Mouse (Mus musculus) lung, embryonic 16.5 days (tissue): ENCODE measurements around the gene Fuca1. TPM values are rescaled to one million over a fixed set of nuclear protein-coding genes. Genes with fewer than 3 reads are reported as not detected.
A peak's percentile ranks its signal among the peaks of the same experiment; 100 is the strongest.

Source experiments
- ATAC-seq: fragments of 200-750 bp; cut with Nextera tagmentation; 2 replicates; pipeline ENCODE4 v1.8.0; 2017; ENCODE audit warnings: low read depth, mild to moderate bottlenecking, moderate library complexity
- H3K27ac ChIP-seq: fragments of 300-500 bp; sonication (generic); 2 replicates; pipeline ENCODE4 v1.5.1; 2014; ENCODE audit warnings: mild to moderate bottlenecking, control low read depth, low read length
- H3K27me3 ChIP-seq: fragments of 300-500 bp; sonication (generic); 2 replicates; pipeline ENCODE4 v1.6.1; 2014; ENCODE audit warnings: low read depth, low read length, mixed read lengths; ENCODE audit not compliant: control insufficient read depth, insufficient read depth
- H3K36me3 ChIP-seq: fragments of 300-500 bp; sonication (generic); 2 replicates; pipeline ENCODE4 v1.6.1; 2014; ENCODE audit warnings: low read length; ENCODE audit not compliant: control insufficient read depth, insufficient read depth
- H3K4me1 ChIP-seq: fragments of 300-500 bp; sonication (generic); replicated peaks from 2 replicates; pipeline ENCODE4 v1.6.1; 2014; ENCODE audit warnings: low read length, mixed read lengths; ENCODE audit not compliant: control insufficient read depth, insufficient read depth
- H3K4me2 ChIP-seq: fragments of 300-500 bp; sonication (generic); 2 replicates; pipeline ENCODE4 v1.6.1; 2014; ENCODE audit warnings: low read depth, low read length, control low read depth
- H3K4me3 ChIP-seq: fragments of 300-500 bp; sonication (generic); 2 replicates; pipeline ENCODE4 v1.5.1; 2014; ENCODE audit warnings: mild to moderate bottlenecking, low read length, control low read depth
- H3K9ac ChIP-seq: fragments of 300-500 bp; sonication (generic); 2 replicates; pipeline ENCODE4 v1.6.1; 2014; ENCODE audit warnings: low read length, control low read depth
- H3K9me3 ChIP-seq: fragments of 300-500 bp; sonication (generic); 2 replicates; pipeline ENCODE4 v1.6.1; 2016; ENCODE audit warnings: low read length; ENCODE audit not compliant: control insufficient read depth
- WGBS: fragments of 180-500 bp; shearing (Covaris S2); extraction: QIAGEN DNeasy Blood & Tissue Kit; methylation state at CpG from one replicate; pipeline ENCODE4 v1.1.7; 2014; 5-methylcytosine and 5-hydroxymethylcytosine counted together
- polyA plus RNA-seq: library from polyadenylated mRNA; unstranded; fragments of >200 nt; fragmentation: Nextera tagmentation; extraction: Ambion mirVana; gene quantifications from 2 replicates; pipeline ENCODE4 v1.2.1, GENCODE M21; 2015

Gene Fuca1
- 76.4 and 94.8 TPM in 2 replicates for polyA plus RNA-seq

- H3K4me1 ChIP-seq: peaks cover 7% of the 10 kb centered on the region
- ATAC-seq: peak; percentile 98
- H3K4me3 ChIP-seq: peak within 1 kb of the TSS; percentile 84
- H3K9me3 ChIP-seq: no peaks in the 10 kb centered on the region
- no peaks in the 10 kb centered on the region; the same call in 1 of the 2 replicates for H3K36me3 ChIP-seq
- peak within 1 kb of the TSS; percentile 75 for H3K27ac ChIP-seq
- H3K27me3 ChIP-seq: no peaks in the 10 kb centered on the region
- WGBS: 2% methylated on average over 60 of the region's 60 CpGs
- peak within 1 kb of the TSS; percentile 94 for H3K4me2 ChIP-seq
- peak within 1 kb of the TSS; percentile 83 for H3K9ac ChIP-seq
Observed at GRCm38 (mm10) chr4:135920304-135921241, at the start of gene Fuca1. Gene Fuca1, plus strand, starts transcription at chr4:135920735.

DNA sequence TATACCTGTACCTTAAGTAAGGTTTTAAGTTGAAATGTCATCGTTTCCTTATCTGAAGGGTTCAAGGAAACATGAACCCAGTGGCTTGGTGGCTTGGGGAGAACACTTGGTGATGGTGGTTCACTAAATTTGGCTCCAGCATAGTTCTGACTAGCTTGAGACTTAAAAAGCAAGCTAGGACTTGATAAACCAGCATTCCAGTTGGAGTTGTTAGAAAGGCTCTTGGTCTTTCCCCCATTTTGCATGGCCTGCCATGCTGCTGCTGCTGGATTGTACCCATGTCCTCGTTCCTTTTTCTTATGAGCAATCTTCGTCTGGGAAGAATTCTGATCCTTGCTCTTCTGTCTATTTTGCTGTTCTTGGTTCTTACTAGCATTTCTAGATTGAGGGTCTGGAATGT is 48.5 kb upstream of the Fuca1 start:
- H3K9me3 ChIP-seq: no peaks in the 10 kb centered on the region
- no peaks in the 10 kb centered on the region for H3K27me3 ChIP-seq
- peaks cover 14% of the 10 kb centered on the region for H3K36me3 ChIP-seq
- ATAC-seq: no peak
- peak overlapping the region; percentile 86 for H3K4me3 ChIP-seq
- H3K4me1 ChIP-seq: peaks cover 46% of the 10 kb centered on the region
- peak overlapping the region; percentile 96 for H3K9ac ChIP-seq
- peak overlapping the region; percentile 92 for H3K4me2 ChIP-seq
- H3K27ac ChIP-seq: peak overlapping the region; percentile 45
- 17% methylated on average over 3 of the region's 3 CpGs for WGBS

DNA sequence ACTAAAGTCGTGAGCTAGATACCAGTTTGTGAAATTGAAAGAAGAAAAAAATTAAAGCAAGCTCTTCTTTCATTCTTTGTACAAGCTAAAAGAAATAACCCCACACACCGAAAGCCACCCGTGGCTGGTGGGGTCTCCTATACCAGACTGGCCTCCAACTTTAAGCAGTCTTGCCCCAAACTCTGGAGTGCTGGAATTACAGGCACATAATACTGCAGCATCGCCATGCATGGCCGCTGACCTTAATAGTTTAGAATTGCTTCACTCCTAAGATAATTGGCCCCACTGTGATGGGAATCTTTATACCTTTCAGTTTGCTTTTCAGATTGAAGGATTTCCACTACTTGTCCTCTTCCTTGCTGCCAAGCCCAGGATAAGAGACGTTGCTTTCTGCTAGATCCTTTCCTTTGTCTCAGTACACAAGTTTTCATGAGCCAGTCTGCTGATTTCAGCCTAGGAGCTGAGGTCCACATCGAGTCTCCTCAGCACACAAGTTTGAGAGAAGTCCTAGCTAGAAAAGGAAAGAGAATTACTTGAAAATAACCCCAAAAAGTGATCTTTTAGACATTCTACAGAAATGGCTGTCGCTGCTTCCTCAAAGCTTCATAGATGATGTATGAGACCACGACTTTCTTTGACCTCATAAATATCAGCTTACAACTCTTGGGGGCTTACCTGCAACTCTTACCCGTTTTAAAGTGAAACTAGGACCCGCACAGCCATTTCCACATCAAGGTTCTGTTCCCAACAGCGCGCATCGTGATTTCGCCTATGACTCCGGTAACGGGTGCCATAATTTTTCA is 47.7 kb upstream of the Fuca1 start:
- Histone ChIP-seq H3K4me2 (peak overlapping the region; percentile 92), H3K27ac (peak overlapping the region; percentile 100), H3K9ac (peak overlapping the region; percentile 96), H3K9me3 (no peaks in the 10 kb centered on the region), H3K27me3 (no peaks in the 10 kb centered on the region), H3K4me3 (peak overlapping the region; percentile 86), H3K4me1 (peaks cover 48% of the 10 kb centered on the region), H3K36me3 (peaks cover 14% of the 10 kb centered on the region)
- 5% methylated on average over 17 of the region's 17 CpGs for WGBS
- ATAC-seq: no peak

GRCm38 (mm10) chr4:135873526-135874202 is 46.9 kb upstream of the Fuca1 start, which contains the start of gene Pnrc2:
Gene Pnrc2, minus strand, starts transcription at chr4:135873850.
- Histone ChIP-seq H3K9me3 (no peaks in the 10 kb centered on the region), H3K9ac (peak within 1 kb of the TSS; percentile 96), H3K4me3 (peak within 1 kb of the TSS; percentile 86), H3K4me1 (peaks cover 48% of the 10 kb centered on the region), H3K27me3 (no peaks in the 10 kb centered on the region), H3K36me3 (peaks cover 14% of the 10 kb centered on the region), H3K4me2 (peak within 1 kb of the TSS; percentile 92), H3K27ac (peak within 1 kb of the TSS; percentile 100)
- ATAC-seq: peak; percentile 95
- WGBS: under 1% methylated on average over 57 of the region's 60 CpGs

DNA sequence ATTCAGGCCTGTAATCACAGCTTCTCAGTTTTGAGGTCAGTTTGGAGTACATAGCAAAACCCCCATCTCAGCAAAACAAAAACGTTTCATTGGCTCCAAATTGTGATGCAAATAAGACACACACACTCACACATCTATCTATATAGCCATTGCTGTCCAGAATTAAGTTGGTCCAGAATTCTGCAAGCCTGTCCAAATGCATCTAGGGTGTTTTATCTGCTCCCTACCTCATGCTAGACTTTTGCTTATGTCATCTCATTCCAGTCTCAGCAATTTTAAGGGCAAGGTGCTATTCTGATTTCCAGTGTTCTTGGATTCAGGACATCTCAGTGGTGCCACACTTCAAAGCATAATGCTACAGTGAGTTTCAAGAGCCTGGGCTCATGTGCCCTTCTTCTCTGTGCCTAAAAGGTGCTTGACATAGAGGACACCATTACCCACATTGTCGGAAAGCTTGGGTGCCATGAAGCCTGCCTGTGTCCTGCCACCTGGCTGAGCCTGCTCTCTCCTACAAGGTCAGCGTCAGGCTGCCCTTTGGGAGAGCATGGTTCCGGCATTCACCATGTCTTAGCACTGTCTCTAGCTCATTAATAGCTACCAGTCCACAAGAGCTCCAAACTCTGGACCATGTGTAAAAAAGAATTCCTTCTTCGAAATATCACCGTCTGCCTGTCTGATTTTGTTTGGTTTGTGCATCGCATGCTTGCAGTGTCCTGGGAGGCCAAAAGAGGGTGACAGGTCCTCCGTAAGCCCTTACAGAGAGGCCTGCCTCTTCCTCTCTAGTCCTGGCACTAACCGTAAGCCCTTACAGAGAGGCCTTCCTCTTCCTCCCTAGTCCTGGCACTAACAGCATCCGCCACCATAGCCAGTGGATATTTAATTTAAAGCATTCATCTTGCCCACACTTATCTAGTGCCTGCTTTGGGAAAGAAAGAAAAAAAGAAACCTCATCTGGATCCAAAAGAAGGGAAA is 45.7 kb upstream of the Fuca1 start:
- WGBS: 72% methylated on average over 10 of the region's 10 CpGs
- peak overlapping the region; percentile 66 for H3K4me2 ChIP-seq
- H3K27me3 ChIP-seq: no peaks in the 10 kb centered on the region
- peak overlapping the region; percentile 86 for H3K4me3 ChIP-seq
- ATAC-seq: no peak
- H3K9ac ChIP-seq: peak overlapping the region; percentile 96
- H3K27ac ChIP-seq: peak overlapping the region; percentile 100
- H3K9me3 ChIP-seq: no peaks in the 10 kb centered on the region
- peaks cover 14% of the 10 kb centered on the region for H3K36me3 ChIP-seq
- H3K4me1 ChIP-seq: peaks cover 43% of the 10 kb centered on the region

DNA sequence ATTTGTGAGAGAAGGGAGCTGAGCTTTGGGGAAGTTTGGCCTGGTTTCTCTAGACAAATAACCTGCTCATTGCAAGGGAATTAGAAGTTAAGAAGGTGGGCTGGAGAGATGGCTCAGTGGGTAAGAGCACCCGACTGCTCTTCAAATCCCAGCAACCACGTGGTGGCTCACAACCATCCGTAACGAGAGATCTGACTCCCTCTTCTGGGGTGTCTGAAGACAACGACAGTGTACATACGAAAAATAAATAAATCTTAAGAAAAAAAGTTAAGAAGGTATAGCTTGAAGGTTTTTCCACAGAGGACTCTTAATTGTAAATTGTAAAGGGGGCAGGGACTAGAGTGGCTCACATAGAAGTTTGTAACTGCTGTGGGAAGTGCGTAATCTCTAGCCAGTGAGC is 45.0 kb upstream of the Fuca1 start:
- no peak for ATAC-seq
- Histone ChIP-seq H3K9ac (peak overlapping the region; percentile 52), H3K4me2 (peak overlapping the region; percentile 52), H3K4me1 (peaks cover 41% of the 10 kb centered on the region), H3K27me3 (no peaks in the 10 kb centered on the region), H3K27ac (peak overlapping the region; percentile 100), H3K9me3 (no peaks in the 10 kb centered on the region), H3K36me3 (peaks cover 13% of the 10 kb centered on the region), H3K4me3 (no peak overlapping the region)
- 30% methylated on average over 7 of the region's 7 CpGs for WGBS

GRCm38 (mm10) chr4:135875991-135876582 is 44.4 kb upstream of the Fuca1 start:
- 4% methylated on average over 9 of the region's 9 CpGs for WGBS
- Histone ChIP-seq H3K27ac (peak overlapping the region; percentile 100), H3K4me3 (peak overlapping the region; percentile 37), H3K4me1 (peaks cover 39% of the 10 kb centered on the region), H3K4me2 (peak overlapping the region; percentile 52), H3K36me3 (peaks cover 11% of the 10 kb centered on the region), H3K27me3 (no peaks in the 10 kb centered on the region), H3K9ac (peak overlapping the region; percentile 52), H3K9me3 (no peaks in the 10 kb centered on the region)
- peak; percentile 10 for ATAC-seq

GRCm38 (mm10) chr4:135876583-135877020 is 43.9 kb upstream of the Fuca1 start:
- Histone ChIP-seq H3K9ac (peak overlapping the region; percentile 52), H3K9me3 (no peaks in the 10 kb centered on the region), H3K4me3 (peak overlapping the region; percentile 37), H3K27me3 (no peaks in the 10 kb centered on the region), H3K27ac (peak overlapping the region; percentile 100), H3K36me3 (peaks cover 8% of the 10 kb centered on the region), H3K4me2 (peak overlapping the region; percentile 52), H3K4me1 (peaks cover 36% of the 10 kb centered on the region)
- WGBS: 3% methylated on average over 16 of the region's 16 CpGs
- peak; percentile 16 for ATAC-seq
